Mouse (Mus musculus) c-Kit-positive CD71-positive TER-119-negative erythroid progenitor cells, embryonic 14.5 days (primary cell): ENCODE results near the gene Atp8a2.

ENCODE experiments used
- DNase-seq: peaks from one replicate; pipeline ENCODE4 v3.0.0-alpha.2; 2013; ENCODE audit warnings: low read depth

Atp8a2 gene

GRCm38 (mm10) chr14:59919865-59920264 is 277.1 kb downstream of the Atp8a2 start:
- DNase-seq = no peak

DNA sequence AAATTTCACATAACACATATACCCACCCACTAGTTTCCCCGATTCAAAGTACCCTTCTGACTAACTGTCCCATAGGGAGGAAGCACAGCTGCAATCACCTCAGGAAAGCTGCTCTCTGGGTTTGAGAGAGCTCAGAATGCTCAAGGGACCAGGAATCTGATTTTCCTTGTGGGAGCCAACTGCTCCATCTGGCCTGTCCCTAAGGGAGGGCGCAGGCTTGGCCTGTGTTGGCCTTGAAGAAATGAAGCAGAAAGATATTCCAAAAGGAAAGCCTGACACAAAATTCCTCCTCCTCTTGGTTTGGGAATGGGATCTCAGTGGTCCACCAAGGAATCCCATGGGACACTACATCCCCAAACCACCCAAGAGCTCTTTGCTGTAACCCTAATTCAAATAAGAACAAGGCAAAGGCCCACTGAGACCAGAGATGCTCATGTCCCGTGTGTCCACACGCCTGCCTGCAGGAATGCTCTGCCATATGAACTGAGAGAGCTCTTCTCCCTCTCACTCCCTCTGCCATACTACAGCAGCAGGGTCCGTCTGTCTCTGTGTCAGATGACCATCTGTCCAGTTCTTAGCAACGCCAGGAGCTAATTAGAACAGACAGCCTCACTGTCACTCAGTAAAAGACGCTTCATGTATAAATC is 293.4 kb downstream of the Atp8a2 start:
- DNase-seq = no peak

DNA sequence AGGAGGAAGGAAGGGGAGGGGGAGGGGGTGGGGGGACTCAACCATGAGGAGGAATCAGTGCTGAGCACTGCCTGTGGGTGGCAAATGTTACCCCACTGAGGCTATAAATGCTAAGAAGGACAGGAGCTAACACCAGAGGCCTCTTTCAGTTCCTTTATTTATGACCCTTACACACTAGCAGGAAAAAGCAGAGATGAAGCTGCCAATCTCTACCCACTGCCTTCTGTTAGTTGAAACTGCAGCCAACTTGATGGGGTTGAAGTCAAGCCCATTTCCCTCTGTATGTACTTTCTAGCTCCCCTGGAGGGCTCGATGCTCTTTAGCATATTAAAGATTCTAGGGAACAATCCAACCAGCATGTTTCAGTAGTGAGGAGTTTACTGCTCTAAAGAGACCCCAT is 303.0 kb downstream of the Atp8a2 start:
- no peak for DNase-seq

GRCm38 (mm10) chr14:59892084-59892483 is 304.9 kb downstream of the Atp8a2 start:
- no peak for DNase-seq

DNA sequence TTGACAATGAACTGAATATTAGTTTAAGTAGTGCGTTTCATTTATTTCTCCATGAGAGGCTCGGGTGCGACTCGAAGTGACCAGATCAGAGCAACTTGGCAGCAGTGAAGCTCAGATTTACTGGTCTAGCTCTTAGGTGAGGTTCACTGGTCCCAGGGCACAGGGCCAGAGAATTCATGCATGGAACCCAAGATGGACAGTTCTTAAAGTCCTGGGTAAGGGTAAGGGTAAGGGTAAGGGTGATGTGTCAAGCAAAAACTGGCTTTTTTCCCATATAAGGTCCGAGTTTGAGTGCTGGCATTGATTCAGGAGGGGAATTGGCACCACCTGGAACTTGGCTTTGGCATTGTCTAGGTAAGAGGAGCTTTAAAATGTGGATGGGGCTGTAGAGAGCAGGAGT is 305.5 kb downstream of the Atp8a2 start:
- no peak for DNase-seq

GRCm38 (mm10) chr14:59890818-59891217 is 306.2 kb downstream of the Atp8a2 start:
- DNase-seq = no peak

- DNase-seq = no peak
These were observed 306.9 kb downstream of the Atp8a2 start for GRCm38 (mm10) chr14:59890107-59890506.

GRCm38 (mm10) chr14:59888446-59888845 is 308.5 kb downstream of the Atp8a2 start:
- DNase-seq = no peak

- no peak for DNase-seq
These were observed 308.9 kb downstream of the Atp8a2 start for GRCm38 (mm10) chr14:59888046-59888445.

DNA sequence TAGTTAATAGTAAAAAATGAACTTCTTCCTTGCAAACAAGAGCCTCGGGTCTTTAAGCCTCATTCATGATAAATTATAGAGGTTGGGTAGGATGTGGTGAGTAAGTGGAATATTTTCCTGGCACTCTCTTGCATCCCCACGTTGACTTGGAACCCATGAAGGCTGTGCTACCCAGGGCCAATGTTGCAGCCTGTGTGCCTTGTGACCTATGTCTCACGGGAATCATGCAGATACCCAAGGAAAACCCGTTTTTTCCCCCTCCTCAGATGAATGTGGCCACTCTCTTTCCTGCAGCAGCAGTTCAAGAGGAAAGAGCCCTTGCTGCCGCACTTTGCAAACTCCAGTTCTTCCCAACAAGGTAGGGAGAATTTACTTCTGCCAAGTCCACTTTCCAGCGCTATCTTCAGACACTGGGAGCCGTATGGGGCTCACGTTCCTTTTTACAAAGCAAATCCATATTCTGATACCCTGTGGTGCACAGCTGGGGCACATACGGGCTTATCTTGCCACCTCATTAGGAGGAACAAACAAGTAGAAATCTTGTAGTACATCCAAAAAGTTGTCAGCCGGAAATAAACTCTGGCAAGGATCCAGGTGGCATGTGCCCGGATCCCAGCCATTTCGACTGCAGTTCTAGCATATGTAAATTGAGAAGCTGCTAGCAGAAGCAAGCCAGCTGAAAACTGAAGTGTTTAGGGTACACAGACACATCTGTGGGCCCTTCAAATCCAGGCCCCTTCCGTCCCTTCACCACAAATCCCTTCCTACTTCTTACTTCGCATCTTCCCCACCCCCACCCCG is 309.7 kb downstream of the Atp8a2 start:
- DNase-seq = no peak

GRCm38 (mm10) chr14:59883517-59884069 is 313.4 kb downstream of the Atp8a2 start:
- no peak for DNase-seq

DNA sequence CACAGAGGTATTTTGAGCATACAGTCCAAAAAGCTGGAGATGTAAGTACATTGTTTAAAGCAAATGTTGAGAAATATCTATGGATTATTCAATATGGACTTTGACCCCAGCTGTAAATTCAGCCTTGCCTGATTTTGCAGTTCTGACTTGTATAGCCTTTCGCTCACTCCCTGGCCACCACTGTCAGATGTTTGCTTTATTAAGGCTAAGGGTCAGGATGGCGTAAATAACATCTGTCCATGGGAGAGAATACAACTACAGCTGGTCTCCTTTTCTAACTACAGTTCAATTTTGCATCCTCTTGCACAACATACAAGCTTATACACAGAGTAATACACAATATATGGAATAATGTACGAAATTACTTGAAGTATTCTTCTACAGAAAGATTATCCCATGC is 316.1 kb downstream of the Atp8a2 start:
- DNase-seq = no peak

DNA sequence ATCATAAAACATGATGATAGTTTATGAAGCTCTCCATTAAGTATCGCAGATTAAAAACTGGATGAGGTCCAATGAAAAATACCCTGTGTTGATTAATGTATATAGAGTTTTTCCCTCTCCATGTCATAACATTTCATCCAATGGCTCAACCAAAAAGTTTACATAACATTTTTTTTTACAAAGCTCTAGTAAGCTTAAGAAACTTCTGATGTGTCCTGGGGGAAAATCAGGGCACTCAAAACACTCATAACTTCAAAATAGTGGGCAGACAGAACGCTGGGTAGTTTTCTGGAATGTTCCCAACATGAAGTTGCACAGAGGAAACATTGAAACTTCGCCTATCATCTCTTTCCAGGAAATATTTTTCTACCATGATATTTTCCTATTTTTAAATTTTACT is 318.7 kb downstream of the Atp8a2 start:
- DNase-seq = no peak

DNA sequence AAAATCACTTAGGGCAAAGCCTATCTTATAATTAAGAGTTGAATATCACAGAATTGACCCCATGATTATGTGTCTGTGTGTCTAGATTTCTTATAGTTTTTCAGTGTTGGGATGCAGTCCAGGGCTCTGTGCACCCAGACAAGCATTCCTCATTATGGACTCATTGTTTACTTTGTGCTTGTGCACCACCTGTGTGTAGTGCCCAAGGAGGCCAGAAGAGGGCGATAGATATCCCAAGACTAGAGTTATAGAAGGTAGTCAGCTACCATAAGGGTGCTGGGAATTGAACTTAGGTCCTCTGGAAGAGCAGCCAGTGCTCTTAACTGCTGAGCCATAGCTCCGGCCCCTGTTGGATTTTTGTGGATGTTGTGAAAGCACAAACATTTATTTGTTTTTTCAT is 320.5 kb downstream of the Atp8a2 start:
- no peak for DNase-seq

DNA sequence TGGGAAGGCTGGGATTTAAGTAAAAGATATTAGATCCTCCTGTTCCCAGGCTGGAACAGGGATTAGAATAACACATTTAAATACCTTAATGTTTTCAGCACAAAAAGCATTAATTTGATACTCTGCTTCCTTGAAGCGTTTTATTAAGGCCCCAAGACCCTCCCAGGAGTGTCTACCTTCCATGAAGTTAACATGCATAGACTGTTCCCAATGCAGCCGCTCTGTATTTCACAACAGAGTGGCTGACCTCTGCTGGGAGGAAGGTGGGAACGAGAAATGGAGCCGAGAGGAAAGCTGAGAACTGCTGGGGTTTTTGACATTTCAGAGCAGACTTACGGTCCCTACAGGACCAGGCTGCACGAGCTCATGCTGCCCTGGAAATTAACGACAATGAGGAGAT is 328.6 kb downstream of the Atp8a2 start:
- DNase-seq = no peak

GRCm38 (mm10) chr14:59867749-59868148 is 329.2 kb downstream of the Atp8a2 start:
- DNase-seq = no peak

DNA sequence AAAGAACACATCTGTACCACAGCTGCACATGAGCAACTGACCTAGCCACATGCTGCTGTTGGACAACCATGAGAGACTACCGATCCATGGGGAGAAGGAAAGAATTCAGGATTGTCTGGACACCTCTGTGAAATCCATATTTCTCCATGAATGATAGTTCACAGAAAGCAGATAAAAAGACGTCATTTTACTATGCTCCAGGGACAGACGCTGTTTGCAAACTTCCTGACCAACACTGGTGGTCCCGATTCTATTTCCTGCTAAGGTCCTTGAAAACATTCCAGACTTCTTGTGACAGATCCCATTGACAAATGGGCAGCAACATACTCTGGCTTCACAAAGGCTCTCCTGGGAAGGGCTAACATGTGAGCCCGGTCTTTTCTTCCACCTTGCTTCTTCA is 331.0 kb downstream of the Atp8a2 start:
- DNase-seq = no peak

DNA sequence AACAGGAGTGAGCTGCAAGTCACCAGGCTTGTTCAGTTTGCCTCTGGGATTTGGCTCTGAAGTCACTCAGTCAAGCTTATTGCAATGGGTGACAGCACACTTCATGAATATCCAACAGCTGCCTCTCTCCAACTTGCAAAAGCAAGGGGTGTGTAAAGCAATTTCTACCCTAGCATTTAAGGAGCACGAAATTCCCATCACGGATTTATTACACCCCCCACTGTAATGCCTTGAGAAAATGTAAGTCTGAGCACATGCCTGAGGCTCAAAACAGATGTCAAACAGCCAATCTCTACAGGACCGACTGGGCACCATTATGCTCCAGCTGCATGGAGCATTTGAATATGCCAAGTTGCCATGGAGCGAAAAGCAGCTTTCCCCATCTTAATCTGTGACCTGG is 334.6 kb downstream of the Atp8a2 start:
- DNase-seq = no peak

GRCm38 (mm10) chr14:59859830-59860229 is 337.1 kb downstream of the Atp8a2 start:
- no peak for DNase-seq

DNA sequence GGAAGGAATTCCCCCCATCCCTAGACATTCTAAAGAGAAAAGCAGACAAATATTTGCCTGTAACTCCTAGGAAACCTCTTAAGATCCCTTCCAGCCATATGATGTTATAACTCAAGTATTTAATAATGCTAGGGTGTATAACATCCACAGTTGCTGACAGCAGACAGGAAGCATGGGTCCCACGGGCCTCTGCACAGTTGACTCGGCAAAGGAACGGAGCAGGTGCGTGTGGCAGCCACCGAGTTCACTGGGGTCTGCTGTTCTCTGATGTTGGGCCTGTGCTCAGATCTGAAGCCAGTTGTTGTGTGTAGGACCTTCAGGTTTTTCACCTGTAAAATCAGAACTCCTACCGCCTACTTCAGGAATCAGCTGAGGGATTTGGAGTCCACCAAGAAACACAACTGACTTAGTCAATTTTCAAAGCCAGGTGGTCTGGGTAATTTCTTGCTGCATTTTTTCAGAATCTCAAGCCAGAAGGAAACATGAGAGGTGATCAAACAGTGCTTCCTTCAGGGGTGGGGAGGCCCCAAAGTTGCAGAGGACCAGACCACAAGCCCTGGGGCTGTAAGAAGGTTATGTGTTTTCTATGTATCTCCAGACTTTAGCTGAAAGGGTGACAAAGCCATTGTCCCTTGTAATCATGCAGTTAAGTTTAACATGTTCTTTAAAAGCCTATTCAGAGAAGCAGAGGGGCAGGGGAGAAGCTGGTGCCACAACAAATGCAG is 338.3 kb downstream of the Atp8a2 start:
- DNase-seq = no peak

DNA sequence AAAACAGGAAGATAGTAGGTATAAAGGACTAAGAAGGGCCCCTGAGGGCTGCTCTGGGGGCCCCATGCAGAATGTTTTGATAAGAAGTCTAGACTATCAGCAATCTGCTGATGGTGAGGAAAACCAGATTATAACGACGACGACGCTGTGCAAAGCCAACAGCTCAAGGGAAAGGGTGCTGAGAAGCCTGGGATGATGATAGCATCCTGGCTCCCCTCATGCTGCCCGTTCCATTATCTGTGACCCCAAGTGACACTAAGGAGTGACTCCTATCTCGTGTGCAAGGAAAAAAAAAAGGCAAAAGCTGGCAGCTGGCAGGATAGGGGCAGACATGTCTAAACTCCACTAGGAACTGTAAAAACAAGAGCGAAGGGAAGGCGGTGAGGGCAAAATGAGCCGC is 343.8 kb downstream of the Atp8a2 start:
- no peak for DNase-seq

DNA sequence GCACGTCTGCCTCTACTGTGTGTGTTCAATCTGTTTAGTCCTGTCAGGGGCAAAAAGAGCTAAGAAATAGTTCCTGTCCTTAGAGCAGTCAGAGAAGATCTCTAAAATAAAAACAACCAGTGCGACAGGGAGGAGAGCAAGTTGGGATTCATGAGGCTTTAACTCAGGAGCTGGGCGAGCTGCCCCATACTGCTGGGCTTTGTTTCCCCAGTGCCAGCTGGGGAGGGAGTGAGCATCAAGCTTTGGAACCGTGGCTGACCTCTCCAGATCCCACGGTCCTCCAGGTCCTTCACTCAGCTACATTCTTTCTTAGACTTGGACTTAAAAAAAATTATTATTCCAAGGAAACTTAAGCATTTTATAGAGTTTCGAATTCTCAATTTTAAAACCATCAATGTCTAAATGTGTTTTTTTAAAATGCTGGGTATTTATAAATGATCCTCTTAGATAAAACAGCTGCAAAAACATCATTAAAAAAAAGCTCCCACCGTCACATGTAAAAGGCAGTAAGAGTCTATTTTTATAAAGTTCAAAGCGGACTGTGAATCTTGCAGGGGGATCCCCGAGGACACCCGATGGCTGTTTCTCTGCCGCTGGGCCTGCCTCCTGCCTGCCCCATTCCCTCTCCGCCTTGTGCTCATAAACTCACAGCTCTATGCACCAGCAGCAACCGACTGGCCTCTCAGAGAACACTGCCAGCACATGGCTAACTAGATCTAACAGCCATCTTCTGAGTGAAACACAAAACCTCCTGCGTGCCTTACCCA is 350.2 kb downstream of the Atp8a2 start:
- DNase-seq = no peak
